Mouse (Mus musculus) adrenal gland, postnatal 25 days (tissue): ENCODE results near the gene Dtx4. TPM values are rescaled to one million over a fixed set of nuclear protein-coding genes. Genes with fewer than 3 reads are reported as not detected.
"Not testable (repeated sequence)": the region's sequence is repeated elsewhere in the genome, so short reads cannot be mapped to it uniquely, and the experiment has no call there.

Experiments
- DNase-seq: peaks from one replicate; pipeline ENCODE4 v3.0.0; 2021; ENCODE audit warnings: mixed read lengths
- long read RNA-seq: library from polyadenylated mRNA; stranded (forward); transcript quantifications from one replicate; pipeline ENCODE4 v2.0.0, GENCODE M21; 2021
- total RNA-seq: library from RNA; stranded (reverse); gene quantifications from 2 replicates; pipeline ENCODE4 v1.2.3, GENCODE M21; 2021

Gene Dtx4
- 14.9 and 15.1 TPM in 2 replicates for total RNA-seq
- long read RNA-seq, full-length matches to known transcripts, result 2 of 8 reads
- long read RNA-seq, partial matches to known transcripts, result 2 of 8 reads
- long read RNA-seq, other reads (novel, unspliced or antisense), result 4 of 8 reads

- peak; percentile 93 for DNase-seq
These were observed at the start of gene Dtx4 for GRCm38 (mm10) chr19:12501370-12502347. Gene Dtx4 (minus strand): TSS chr19:12501454.

DNA sequence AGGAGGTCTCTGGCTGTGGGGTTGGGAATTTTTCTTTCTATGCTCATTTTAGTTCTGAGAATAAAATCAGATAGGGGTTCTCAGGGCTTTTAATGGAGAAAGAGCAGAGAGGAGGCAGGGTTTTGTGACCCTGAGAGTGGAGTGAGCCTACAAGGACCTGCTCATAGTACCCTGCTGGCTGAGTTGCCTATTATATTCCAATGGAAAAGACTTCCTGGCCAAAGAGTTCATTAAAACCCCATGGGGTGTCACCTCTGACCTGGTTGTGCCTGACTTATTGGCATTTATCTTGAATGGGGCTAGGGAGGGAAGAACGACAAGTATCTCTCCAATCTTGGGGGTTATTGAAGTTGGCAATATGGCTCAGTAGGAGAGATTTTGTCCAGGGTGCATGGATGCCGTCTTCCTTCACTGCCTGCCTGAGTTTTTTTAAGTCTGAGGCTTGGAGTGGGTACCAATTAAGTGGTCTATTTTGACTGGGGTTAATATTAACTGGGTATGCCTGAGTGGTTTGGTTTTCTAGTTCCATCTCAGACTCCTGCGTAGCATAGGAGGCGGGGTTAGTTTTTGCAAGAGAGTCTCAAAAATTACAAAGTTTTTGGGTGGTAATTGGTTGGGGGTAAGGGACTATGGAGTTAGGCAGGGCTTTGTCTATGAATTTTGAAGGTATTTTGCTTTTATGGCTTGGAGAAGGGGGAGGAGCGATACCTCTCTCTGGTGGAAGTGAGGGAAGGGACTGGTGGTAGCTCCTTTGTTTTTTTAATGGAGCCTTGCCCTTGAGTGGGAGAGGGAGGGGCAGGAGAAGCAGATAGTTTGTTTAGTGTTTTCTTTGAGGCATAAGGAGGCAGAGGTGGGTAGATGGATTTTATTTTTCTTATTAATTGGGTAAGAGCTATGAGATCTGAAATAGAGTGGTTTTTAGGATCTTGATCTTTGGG is 49.0 kb upstream of the Dtx4 start:
- no peak for DNase-seq

DNA sequence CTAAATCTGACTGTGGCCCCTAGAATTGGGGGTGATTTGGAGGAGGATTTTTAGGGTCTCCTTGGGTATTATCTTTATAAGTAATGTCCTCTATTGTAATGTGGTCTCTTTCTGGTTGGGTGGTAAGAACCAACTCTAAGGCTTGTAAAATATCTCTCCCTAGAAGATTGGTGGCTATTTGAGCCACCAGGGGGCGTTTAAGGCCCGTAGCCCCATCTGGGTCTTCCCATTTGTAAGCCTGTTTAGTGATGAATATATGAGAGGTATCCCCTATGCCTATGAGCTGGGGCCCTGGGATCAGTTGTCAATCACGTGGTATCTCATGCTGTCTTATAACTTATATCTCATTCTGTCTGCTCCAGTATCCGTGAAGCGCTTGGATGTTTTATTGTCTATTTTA is 47.9 kb upstream of the Dtx4 start:
- DNase-seq, result peak; percentile 33

- not testable (repeated sequence) for DNase-seq
These were observed 44.2 kb upstream of the Dtx4 start, which contains the start of gene Fam111a for GRCm38 (mm10) chr19:12545440-12545839. Gene Fam111a (plus strand): TSS chr19:12545740.

DNA sequence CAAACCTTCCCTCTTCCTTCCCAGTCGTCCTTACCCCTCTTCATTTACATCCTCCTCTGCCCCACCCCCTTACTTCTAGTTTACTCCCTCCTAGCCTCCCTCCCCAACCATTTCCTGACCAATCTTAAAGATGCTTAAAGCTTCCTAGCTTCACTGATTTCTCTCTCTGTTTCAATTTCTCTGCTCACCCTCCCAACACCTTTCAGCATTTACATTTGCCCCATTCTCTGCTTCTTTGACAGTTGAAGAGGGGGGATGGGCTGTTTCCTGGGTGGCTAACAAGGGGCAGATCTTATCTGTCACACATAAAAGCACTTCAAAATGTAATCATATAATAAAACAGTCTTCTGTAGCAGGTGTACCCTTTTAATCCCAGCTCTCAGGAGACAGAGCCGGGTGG is 40.4 kb upstream of the Dtx4 start:
- no peak for DNase-seq

DNA sequence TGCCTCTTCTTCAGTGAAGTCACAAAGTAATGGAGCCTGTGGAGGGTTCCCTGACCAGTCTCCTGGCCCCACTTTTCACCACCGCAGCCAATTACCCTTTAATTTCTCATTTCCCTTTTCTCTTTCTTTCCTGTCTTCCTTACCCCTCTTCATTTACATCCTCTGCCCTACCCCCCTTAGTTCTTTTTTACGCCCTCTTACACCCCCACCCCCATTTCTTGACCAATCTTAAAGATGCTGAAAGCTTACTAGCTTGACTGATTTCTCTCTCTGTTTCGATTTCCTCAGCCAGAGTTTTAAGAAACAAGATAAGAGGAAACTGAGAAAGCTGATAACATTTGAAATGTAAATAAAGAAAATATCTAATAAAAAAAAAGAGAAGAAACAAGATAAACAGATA is 39.5 kb upstream of the Dtx4 start:
- DNase-seq, result no peak

GRCm38 (mm10) chr19:12539975-12540374 is 38.7 kb upstream of the Dtx4 start:
- DNase-seq, result no peak

- DNase-seq, result no peak
These were observed 35.9 kb upstream of the Dtx4 start for GRCm38 (mm10) chr19:12537168-12537567.

DNA sequence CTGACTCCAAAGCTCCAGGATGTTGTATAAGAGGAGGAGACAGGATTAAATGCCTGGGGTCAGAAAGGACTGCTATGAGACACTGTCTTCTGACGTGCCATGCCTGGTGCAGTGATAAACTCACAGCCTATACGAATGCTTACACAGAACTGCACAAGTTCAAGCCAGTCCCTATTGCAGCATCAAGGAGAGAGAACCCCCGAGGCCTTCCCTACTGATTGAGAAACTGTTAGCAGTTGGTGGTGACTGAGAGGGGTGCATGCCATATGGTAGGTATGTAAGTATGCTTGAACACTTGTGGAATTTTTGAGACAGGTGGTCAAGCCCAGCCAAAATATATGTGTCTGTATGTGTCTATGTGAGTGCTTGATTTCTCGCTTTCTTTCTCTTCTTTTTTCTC is 22.1 kb upstream of the Dtx4 start:
- DNase-seq, result no peak

- no peak for DNase-seq
These were observed 17.3 kb upstream of the Dtx4 start for GRCm38 (mm10) chr19:12518541-12518890.

- peak; percentile 13 for DNase-seq
These were observed 16.7 kb upstream of the Dtx4 start for GRCm38 (mm10) chr19:12517671-12518540.

- DNase-seq, result no peak
These were observed 13.4 kb upstream of the Dtx4 start for GRCm38 (mm10) chr19:12514621-12515020.

GRCm38 (mm10) chr19:12502756-12503155 is 1.5 kb upstream of the Dtx4 start:
- DNase-seq, result no peak

GRCm38 (mm10) chr19:12500881-12501311 is 358 bp downstream of the Dtx4 start:
- DNase-seq, result peak; percentile 71

DNA sequence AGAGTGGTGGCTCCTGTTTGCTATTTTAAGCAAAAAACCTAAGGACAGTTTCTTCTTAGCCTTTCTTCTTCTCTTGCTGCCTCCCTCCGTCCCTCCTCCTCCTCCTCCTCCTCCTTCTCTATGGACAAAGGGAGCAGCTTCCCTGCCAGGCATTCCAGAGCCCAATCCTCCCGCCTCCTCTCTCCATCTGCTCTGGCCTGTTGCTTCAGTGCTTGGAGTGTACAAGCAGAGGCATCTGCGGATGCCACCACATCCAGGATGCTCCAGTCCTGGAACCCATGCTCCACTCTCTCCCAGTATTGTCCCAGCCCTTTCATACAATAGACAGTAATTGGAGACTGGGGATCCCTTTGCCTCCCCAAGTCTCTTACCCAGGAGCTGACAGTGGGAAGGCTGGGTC is 1.1 kb downstream of the Dtx4 start:
- DNase-seq, result no peak

DNA sequence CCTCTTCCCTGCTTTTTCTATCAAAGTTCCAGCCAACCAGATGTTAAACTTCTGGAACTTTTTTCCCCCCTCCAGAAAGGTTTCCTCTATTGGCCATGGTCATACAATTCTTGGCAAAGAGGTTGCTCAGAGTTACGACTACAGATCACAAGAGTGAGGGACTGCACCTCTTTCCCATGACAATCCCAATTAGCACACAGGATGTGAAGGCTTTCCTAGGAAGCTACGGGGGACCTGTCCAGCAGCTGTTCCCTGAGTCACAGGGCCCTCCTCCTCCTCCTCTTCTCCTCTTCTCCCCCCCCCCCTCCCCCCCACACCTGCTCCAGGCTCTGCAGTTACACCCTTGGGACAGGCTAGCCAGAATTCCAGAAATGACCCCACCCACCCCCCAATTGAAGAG is 1.8 kb downstream of the Dtx4 start:
- DNase-seq, result no peak

- DNase-seq, result no peak
These were observed 2.3 kb downstream of the Dtx4 start for GRCm38 (mm10) chr19:12498941-12499340.

DNA sequence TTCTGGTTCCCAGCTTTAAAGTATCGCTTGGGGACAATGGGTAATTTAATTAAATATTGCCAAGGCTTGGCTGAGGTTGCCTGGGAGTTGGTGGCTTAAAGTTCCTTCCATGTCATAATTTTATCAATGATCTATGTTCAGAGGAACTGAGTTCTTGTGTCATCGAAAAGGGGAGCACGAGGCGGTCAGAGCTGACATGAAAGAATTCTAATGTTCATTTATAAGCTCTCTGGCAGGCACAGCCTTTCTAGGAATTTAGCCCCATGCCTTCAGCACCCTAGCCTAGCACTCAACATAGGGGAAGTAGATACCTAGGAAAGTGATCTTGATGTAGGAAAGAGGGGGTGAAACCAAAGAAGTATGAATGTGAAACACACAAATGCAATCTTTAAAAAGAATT is 2.9 kb downstream of the Dtx4 start:
- DNase-seq, result no peak

DNA sequence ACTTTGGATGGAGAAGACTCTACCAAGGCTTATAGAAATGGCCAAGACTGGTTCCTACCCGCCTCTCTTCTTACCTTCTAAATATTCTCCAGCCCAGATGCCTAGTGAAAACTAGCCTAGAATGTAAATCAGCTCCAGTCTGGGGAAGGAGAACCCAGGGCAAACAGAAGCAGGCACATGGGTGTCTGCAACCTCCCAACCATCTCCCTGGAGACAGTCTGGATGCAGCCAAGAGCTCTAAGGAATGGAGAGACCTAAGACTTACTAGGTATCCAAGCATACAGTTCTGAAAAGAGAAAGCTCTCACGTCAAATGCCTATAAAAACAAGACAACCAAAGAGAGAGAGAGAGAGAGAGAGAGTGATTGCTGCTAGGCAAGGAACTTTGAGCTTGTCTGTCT is 3.3 kb downstream of the Dtx4 start:
- no peak for DNase-seq

DNA sequence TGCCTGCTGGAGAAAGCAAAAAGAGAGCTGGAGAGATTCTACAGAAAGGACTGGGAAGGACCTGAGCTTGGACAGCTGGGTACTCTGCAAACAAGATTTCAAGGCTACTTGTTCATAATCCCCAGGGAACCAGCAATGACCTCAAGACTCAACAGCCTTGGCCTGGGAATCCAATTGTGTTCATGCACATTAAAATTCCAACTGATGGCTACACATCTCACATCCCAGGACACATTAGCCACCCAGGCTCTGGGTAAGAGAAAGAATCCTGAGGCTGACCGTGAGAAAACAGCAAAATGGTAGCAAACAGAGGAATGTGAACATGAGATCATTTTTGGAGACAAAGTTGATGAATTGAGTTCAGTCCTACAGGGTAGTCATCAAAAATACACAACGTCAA is 5.0 kb downstream of the Dtx4 start:
- no peak for DNase-seq

GRCm38 (mm10) chr19:12494972-12495535 is 6.2 kb downstream of the Dtx4 start:
- DNase-seq, result no peak

DNA sequence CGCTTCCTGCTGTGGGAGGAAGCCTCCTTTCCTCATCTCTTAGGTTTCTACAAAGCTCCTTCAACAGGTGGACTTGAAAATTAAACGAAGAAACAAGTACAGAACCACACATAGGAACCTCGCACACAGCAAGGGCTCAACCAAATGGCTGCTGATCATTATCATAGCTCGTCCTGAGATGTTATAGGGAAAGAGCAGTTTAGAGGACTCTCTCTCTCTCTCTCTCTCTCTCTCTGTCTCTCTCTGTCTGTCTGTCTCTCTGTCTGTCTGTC is 7.1 kb downstream of the Dtx4 start:
- DNase-seq, result no peak
